Mouse (Mus musculus) layer of hippocampus, adult 8-10 months (tissue): Measurements from ENCODE around the gene Mrps24. TPM values are rescaled to one million over a fixed set of nuclear protein-coding genes. Genes with fewer than 3 reads are reported as not detected.

ENCODE experiments used
- DNase-seq, 2 experiments: peaks; one replicate each; pipeline ENCODE4 v3.0.0; 2022; ENCODE audit warnings: low spot score in 2 of 2
- total RNA-seq, 4 experiments: library from RNA; stranded (reverse); gene quantifications; 2 replicates each; pipeline ENCODE4 v1.2.4; 2022

Mrps24 gene
- total RNA-seq, 4 experiments from 2014 or later, result 52.7 to 65.7 (median 61.7) TPM

- DNase-seq, result peak in 1 of 2 experiments; percentile 26
Observed at GRCm38 (mm10) chr11:5706874-5707529, 8.5 kb downstream of the Mrps24 start.

- DNase-seq, result no peak
Observed at GRCm38 (mm10) chr11:5705972-5706371, 9.5 kb downstream of the Mrps24 start.

DNA sequence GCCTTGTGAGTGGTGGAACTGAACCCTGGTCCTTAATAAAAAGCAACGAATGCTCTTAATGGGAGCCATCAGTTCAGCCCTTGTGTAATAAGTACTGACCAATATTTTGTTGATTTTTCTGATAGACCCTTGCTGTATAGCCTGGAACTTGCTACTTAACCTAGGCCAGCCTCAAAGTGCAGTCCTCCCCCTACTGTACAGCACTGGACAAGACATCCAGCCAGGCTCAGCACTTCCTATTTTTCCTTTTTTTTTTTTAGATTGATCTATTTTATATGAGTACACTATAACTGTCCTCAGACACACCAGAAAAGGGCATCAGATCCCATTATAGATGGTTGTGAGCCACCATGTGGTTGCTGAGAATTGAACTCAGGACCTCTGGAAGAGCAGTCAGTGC lies 12.1 kb downstream of the Mrps24 start:
- no peak for DNase-seq

GRCm38 (mm10) chr11:5702957-5703332 lies 12.5 kb downstream of the Mrps24 start:
- DNase-seq, result no peak

- no peak for DNase-seq
Observed at GRCm38 (mm10) chr11:5702271-5702956, 13.1 kb downstream of the Mrps24 start.

GRCm38 (mm10) chr11:5701821-5702220 lies 13.7 kb downstream of the Mrps24 start:
- no peak for DNase-seq

DNA sequence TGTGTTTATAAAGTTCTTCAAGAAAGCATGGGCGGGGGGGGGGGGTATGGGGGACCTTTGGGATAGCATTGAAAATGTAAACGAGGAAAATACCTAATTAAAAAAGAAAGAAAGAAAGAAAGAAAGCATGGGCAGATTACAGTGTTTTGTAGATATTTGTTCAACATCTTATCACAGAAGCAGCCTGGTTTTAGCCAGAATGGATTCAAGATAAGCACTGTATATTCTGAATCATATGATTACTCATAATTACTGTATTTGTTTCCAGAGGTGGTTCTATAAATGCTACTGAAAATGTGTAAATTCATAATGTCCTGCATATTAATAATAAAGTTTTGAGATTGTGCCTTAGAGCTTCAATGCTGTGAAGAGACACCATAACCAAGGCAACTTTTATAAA lies 14.2 kb downstream of the Mrps24 start:
- no peak for DNase-seq

- DNase-seq, result no peak
Observed at GRCm38 (mm10) chr11:5700808-5701207, 14.7 kb downstream of the Mrps24 start.

GRCm38 (mm10) chr11:5691775-5692174 lies 23.7 kb downstream of the Mrps24 start:
- peak in 1 of 2 experiments; percentile 50 for DNase-seq

GRCm38 (mm10) chr11:5684283-5684682 lies 31.2 kb downstream of the Mrps24 start:
- no peak for DNase-seq

GRCm38 (mm10) chr11:5682541-5682940 lies 32.9 kb downstream of the Mrps24 start:
- DNase-seq, result no peak

Other genes starting within 250 kb of the Mrps24 start
- gene Xbp1, start 195.0 kb downstream of the Mrps24 start, total RNA-seq, result 100 to 1,000 TPM in 2 of 4 experiments, 10 to 100 TPM in 2; 71.9 to 130 (median 98.1) TPM
- 10 to 100 TPM; 13.3 to 18.4 (median 15.2) TPM for gene Ccdc117, start 173.5 kb downstream of the Mrps24 start, total RNA-seq
- not detected for gene Ankrd36, start 146.0 kb downstream of the Mrps24 start, total RNA-seq
- 10 to 100 TPM; 72.1 to 78.9 (median 73.4) TPM for gene Urgcp, start 46.7 kb upstream of the Mrps24 start, total RNA-seq
- gene Dbnl, start 72.8 kb upstream of the Mrps24 start, total RNA-seq, result 10 to 100 TPM; 69.6 to 80.5 (median 78.1) TPM
- gene Pgam2, start 88.1 kb upstream of the Mrps24 start, total RNA-seq, result 10 to 100 TPM; 10.6 to 18.9 (median 13.0) TPM
- gene Polm, start 122.3 kb upstream of the Mrps24 start, total RNA-seq, result 10 to 100 TPM in 3 of 4 experiments, 1 to 10 TPM in 1; 9.2 to 17.6 (median 14.7) TPM
- 10 to 100 TPM; 12.3 to 25.9 (median 19.4) TPM for gene Aebp1, start 146.3 kb upstream of the Mrps24 start, total RNA-seq
- gene Pold2, start 162.6 kb upstream of the Mrps24 start, total RNA-seq, result 10 to 100 TPM; 22.9 to 30.8 (median 25.1) TPM
- not detected for gene Myl7, start 183.1 kb upstream of the Mrps24 start, total RNA-seq
- gene Gck, start 234.4 kb upstream of the Mrps24 start, total RNA-seq, result 1 to 10 TPM; 2.6 to 3.7 (median 3.5) TPM
- gene Ykt6, start 240.0 kb upstream of the Mrps24 start, total RNA-seq, result 10 to 100 TPM; 69.3 to 77.7 (median 72.5) TPM